Mouse (Mus musculus) erythroblast, embryonic 14.5 days (primary cell): Measurements from ENCODE around the gene Grik4.

Experiments
- GATA1 ChIP-seq: IDR thresholded peaks from 2 replicates; pipeline ENCODE4 v1.6.1; 2012; ENCODE audit warnings: low read length, inconsistent platforms, mixed read lengths
- TAL1 ChIP-seq: IDR thresholded peaks from 3 replicates; pipeline ENCODE4 v1.6.1; 2012; ENCODE audit warnings: low read length, inconsistent platforms, mixed read lengths

GRCm38 (mm10) chr9:42507709-42508108, 436.6 kb downstream of the Grik4 start, which contains the start of gene Tbcel:
- TF ChIP-seq GATA1 = no peak
- no peak for TF ChIP-seq TAL1
